Mouse (Mus musculus) embryonic facial prominence, embryonic 14.5 days (tissue): ENCODE results near the gene Gm20532. TPM values are rescaled to one million over a fixed set of nuclear protein-coding genes. Genes with fewer than 3 reads are reported as not detected.

Source experiments
- ATAC-seq: fragments of 200-750 bp; cut with Nextera tagmentation; 2 replicates; pipeline ENCODE4 v1.8.0; 2017; ENCODE audit warnings: low read depth, moderate number of reproducible peaks, moderate TSS enrichment
- DNase-seq: peaks from one replicate; pipeline ENCODE4 v3.0.0-alpha.2; 2015; ENCODE audit warnings: low spot score
- H3K27ac ChIP-seq: fragments of 300-500 bp; sonication (generic); replicated peaks from 2 replicates; pipeline ENCODE4 v1.5.1; 2014; ENCODE audit warnings: low read depth, mild to moderate bottlenecking, low read length, moderate library complexity
- H3K27me3 ChIP-seq: fragments of 300-500 bp; sonication (generic); replicated peaks from 2 replicates; pipeline ENCODE4 v1.6.1; 2014; ENCODE audit warnings: low read length; ENCODE audit not compliant: control insufficient read depth, insufficient read depth
- H3K36me3 ChIP-seq: fragments of 300-500 bp; sonication (generic); 2 replicates; pipeline ENCODE4 v1.6.1; 2014; ENCODE audit warnings: low read length, mixed read lengths; ENCODE audit not compliant: control insufficient read depth, insufficient read depth
- H3K4me1 ChIP-seq: fragments of 300-500 bp; sonication (generic); 2 replicates; pipeline ENCODE4 v1.6.1; 2014; ENCODE audit warnings: antibody characterized with exemption, low read length; ENCODE audit not compliant: control insufficient read depth, insufficient read depth
- H3K4me2 ChIP-seq: fragments of 300-500 bp; sonication (generic); 2 replicates; pipeline ENCODE4 v1.6.1; 2014; ENCODE audit warnings: low read depth, mild to moderate bottlenecking, low read length, moderate library complexity, mixed read lengths
- H3K4me3 ChIP-seq: fragments of 300-500 bp; sonication (generic); 2 replicates; pipeline ENCODE4 v1.5.1; 2014; ENCODE audit warnings: low read depth, mild to moderate bottlenecking, low read length
- H3K9ac ChIP-seq: fragments of 300-500 bp; sonication (generic); 2 replicates; pipeline ENCODE4 v1.6.1; 2014; ENCODE audit warnings: low read depth, mild to moderate bottlenecking, low read length, moderate library complexity, mixed read lengths
- H3K9me3 ChIP-seq: fragments of 300-500 bp; sonication (generic); 2 replicates; pipeline ENCODE4 v1.6.1; 2016; ENCODE audit warnings: low read length; ENCODE audit not compliant: control insufficient read depth
- WGBS: fragments of 180-500 bp; shearing (Covaris S2); extraction: QIAGEN DNeasy Blood & Tissue Kit; methylation state at CpG from one replicate; pipeline ENCODE4 v1.1.7; 2014; 5-methylcytosine and 5-hydroxymethylcytosine counted together
- polyA plus RNA-seq: library from polyadenylated mRNA; unstranded; fragments of >200 nt; fragmentation: Nextera tagmentation; extraction: Ambion mirVana; gene quantifications from 2 replicates; pipeline ENCODE4 v1.2.1, GENCODE M21; 2014

The Gm20532 gene
- polyA plus RNA-seq, 1 experiment from 2014 or later = not detected

GRCm38 (mm10) chr2:26639838-26640830 lies 53.7 kb downstream of the Gm20532 start:
- Histone ChIP-seq H3K4me2 (peak overlapping the region; percentile 70), H3K4me3 (peak overlapping the region; percentile 89), H3K27ac (peak overlapping the region; percentile 85), H3K27me3 (no peaks in the 10 kb centered on the region), H3K36me3 (peaks cover 37% of the 10 kb centered on the region), H3K9ac (peak overlapping the region; percentile 89), H3K9me3 (no peaks in the 10 kb centered on the region), H3K4me1 (peaks cover 10% of the 10 kb centered on the region)
- ATAC-seq (peak; percentile 93), DNase-seq (peak; percentile 97)
- WGBS = 2% methylated on average over 49 of the region's 49 CpGs

DNA sequence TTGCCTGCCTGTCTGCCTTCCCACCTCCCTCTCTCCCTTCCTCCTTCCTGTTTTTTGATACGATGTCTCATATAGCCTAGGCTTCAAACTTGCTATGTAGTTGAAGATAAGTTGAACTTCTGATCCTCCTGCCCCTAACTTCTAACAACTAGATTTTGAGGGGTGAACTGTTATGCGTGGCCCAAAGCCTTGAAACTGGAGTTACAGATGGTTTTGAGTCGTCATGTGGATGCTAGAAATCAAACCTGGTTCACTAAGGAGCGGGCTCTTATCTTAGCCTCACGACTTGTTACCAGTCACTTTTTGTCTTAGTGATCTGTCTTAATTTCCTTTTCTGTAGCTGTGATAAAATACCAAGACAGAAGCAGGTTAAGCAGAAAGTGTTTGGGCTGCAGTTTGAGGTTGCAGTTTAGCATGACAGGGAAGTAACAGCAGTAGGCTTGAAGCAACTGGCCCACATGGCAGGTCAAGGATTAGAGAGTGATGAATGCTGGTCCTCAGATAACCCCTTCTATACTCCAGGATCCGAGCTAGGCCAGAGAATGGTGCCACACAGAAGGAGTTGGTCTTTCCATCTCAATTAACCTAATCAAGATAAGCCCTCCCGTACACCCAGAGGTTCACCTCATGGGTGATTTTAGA lies 54.7 kb downstream of the Gm20532 start:
- DNase-seq = no peak
- peaks cover 10% of the 10 kb centered on the region for H3K4me1 ChIP-seq
- H3K36me3 ChIP-seq = peaks cover 27% of the 10 kb centered on the region
- no peaks in the 10 kb centered on the region for H3K9me3 ChIP-seq
- peak overlapping the region; percentile 85 for H3K27ac ChIP-seq
- no peak for ATAC-seq
- H3K4me3 ChIP-seq = no peak overlapping the region
- 0 out of 2 replicates have a peak overlapping the region, but pooled peaks have one; percentile 19 for H3K4me2 ChIP-seq
- 73% methylated on average over 7 of the region's 7 CpGs for WGBS
- no peaks in the 10 kb centered on the region for H3K27me3 ChIP-seq
- H3K9ac ChIP-seq = peak overlapping the region; percentile 89

DNA sequence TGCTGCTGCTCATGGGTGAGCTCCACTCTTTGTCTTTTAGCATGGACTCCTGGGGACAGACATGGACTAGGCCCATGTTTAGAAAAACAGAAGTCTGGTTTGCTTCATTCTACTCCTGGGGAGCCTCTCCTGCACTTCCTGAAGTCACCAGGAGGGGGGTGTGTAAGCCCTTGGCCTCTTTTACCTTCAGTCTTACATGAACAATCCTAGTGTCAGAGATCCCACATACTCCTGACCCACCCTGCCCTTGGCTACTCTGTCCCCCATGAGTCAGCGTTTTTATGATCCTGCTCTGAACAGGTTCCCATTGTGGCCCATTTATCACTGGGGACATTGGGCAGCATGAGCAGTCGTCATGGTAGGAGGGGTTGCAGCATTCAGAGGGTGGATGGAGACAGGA lies 57.5 kb downstream of the Gm20532 start:
- Histone ChIP-seq H3K9ac (no peak overlapping the region), H3K27me3 (no peaks in the 10 kb centered on the region), H3K4me1 (peaks cover 3% of the 10 kb centered on the region), H3K9me3 (no peaks in the 10 kb centered on the region), H3K36me3 (no peaks in the 10 kb centered on the region), H3K27ac (no peak overlapping the region), H3K4me3 (no peak overlapping the region), H3K4me2 (no peak overlapping the region)
- DNase-seq (no peak), ATAC-seq (no peak)
- WGBS = 58% methylated on average over 2 of the region's 2 CpGs

DNA sequence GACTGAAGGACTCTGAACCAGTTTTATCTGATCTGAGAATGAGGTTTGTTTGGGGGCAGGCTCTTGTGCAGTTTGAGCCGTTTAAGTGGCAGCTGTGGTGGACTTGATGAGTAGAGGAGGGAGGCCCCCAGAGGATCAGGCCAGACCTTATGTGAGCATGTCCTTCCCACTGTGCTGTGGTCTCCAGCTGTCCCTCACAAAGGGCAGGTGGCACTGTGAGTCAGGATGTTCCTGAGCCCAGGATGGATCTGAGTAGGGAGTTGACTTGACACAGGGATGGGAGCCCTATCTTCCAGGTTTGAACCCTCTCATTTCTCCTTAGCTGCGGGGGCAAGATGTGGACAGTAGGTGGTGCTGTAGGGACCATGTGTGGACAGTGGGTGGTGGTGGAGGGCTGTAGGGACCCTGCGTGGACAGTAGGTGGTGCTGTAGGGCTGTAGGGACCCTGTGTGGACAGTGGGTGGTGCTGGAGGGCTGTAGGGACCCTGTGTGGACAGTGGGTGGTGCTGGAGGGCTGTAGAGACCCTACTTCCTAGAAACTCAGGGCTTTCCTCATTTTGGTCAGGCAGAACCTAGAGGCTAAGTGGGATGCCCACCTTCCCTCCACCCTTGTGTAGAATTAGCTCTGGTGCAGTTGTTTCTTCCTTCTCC lies 60.3 kb downstream of the Gm20532 start:
- H3K27me3 ChIP-seq = no peaks in the 10 kb centered on the region
- 28% methylated on average over 3 of the region's 3 CpGs for WGBS

DNA sequence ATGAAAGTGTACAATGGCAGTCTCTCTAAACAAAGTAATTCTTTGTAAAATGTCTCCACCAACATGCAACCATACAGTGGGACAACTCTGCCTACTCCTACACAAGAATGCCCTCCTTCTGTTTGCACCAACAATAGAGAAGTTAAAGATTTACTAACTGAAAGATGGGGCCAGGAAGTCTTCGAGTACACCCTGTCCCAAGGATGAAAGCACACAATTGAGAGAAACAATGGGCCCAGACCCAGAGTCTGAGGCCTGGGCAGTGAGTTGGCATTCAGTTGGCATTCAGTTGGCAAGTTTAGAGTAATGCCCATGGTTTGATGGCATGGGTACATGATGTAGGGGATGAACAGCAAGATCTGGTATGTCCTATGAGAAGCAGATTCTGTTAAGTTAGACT lies 68.2 kb downstream of the Gm20532 start:
- ATAC-seq (no peak), DNase-seq (no peak)
- no peak overlapping the region for H3K4me3 ChIP-seq
- H3K27ac ChIP-seq = no peak overlapping the region
- H3K4me2 ChIP-seq = no peak overlapping the region
- no peaks in the 10 kb centered on the region for H3K4me1 ChIP-seq
- no peaks in the 10 kb centered on the region for H3K9me3 ChIP-seq
- no peaks in the 10 kb centered on the region for H3K36me3 ChIP-seq
- H3K27me3 ChIP-seq = no peaks in the 10 kb centered on the region
- H3K9ac ChIP-seq = no peak overlapping the region
- WGBS = 73% methylated on average over 1 of the region's 1 CpGs

More for the DNA sequence above, 60.3 kb downstream of the Gm20532 start:
- ATAC-seq = peak; percentile 99
- no peaks in the 10 kb centered on the region for H3K4me1 ChIP-seq
- no peak overlapping the region for H3K4me3 ChIP-seq
- no peak overlapping the region for H3K27ac ChIP-seq
- H3K36me3 ChIP-seq = no peaks in the 10 kb centered on the region
- DNase-seq = peak; percentile 91
- no peaks in the 10 kb centered on the region for H3K9me3 ChIP-seq
- H3K4me2 ChIP-seq = no peak overlapping the region
- H3K9ac ChIP-seq = no peak overlapping the region

- DNase-seq (no peak), ATAC-seq (no peak)
- Histone ChIP-seq H3K36me3 (no peaks in the 10 kb centered on the region), H3K27me3 (no peaks in the 10 kb centered on the region), H3K9me3 (no peaks in the 10 kb centered on the region), H3K27ac (no peak overlapping the region), H3K9ac (no peak overlapping the region), H3K4me3 (no peak overlapping the region), H3K4me2 (no peak overlapping the region), H3K4me1 (peaks cover 7% of the 10 kb centered on the region; the same call in 1 of the 2 replicates)
- WGBS = 81% methylated on average over 2 of the region's 2 CpGs
Observed at GRCm38 (mm10) chr2:26657426-26657825, 71.0 kb downstream of the Gm20532 start.

DNA sequence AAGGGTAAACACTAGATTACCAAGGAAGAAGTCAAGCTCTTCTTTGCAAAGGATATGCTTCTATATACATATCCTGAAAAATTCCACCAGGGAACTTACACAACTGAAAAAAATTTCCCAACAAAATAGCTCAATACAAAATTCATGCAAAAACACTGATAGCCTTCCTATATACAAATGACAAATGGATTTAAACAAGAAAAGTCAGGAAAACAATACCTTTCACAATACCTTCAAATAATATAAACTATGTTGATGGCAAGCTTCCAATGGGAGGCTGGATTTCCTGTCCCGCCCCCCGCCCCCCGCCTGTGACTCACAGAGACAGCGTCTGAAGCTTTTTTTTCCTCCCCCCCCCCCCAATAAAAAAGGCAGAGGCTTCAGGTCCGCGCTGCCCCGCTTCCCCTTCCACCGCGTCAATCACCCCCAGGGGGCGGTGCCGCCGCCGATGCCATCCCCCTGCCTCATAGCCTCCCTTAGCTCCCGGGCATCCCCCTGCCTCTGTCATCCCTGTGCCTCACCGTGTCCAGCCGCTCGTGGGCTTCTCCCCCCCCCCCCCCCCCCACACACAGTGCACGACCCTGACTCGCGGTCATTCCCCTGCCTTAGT lies 74.8 kb downstream of the Gm20532 start:
- WGBS = 5% methylated on average over 10 of the region's 20 CpGs
- peak overlapping the region; percentile 64 for H3K4me2 ChIP-seq
- DNase-seq = peak; percentile 35
- no peak overlapping the region for H3K27ac ChIP-seq
- peaks cover 7% of the 10 kb centered on the region; the same call in 1 of the 2 replicates for H3K4me1 ChIP-seq
- H3K9me3 ChIP-seq = no peaks in the 10 kb centered on the region
- peak overlapping the region; percentile 55 for H3K9ac ChIP-seq
- peak; percentile 33; the same call in 1 of the 2 replicates for ATAC-seq
- no peaks in the 10 kb centered on the region for H3K27me3 ChIP-seq
- peak overlapping the region; percentile 28 for H3K4me3 ChIP-seq
- H3K36me3 ChIP-seq = no peaks in the 10 kb centered on the region
